Mouse (Mus musculus) lung, adult 2 months (tissue): ENCODE data around the gene Smarca2.

Experiments used
- CTCF ChIP-seq: fragments of 200-500 bp; IDR thresholded peaks from 2 replicates; pipeline ENCODE4 v1.5.1; 2011; ENCODE audit warnings: mild to moderate bottlenecking, low read length, control low read depth; ENCODE audit not compliant: insufficient read depth
- POLR2A ChIP-seq: fragments of 200-500 bp; IDR thresholded peaks from 2 replicates; pipeline ENCODE4 v1.6.1; 2011; ENCODE audit warnings: low read depth, mild to moderate bottlenecking, control low read depth, low read length, borderline replicate concordance; ENCODE audit errors: extremely low read depth

DNA sequence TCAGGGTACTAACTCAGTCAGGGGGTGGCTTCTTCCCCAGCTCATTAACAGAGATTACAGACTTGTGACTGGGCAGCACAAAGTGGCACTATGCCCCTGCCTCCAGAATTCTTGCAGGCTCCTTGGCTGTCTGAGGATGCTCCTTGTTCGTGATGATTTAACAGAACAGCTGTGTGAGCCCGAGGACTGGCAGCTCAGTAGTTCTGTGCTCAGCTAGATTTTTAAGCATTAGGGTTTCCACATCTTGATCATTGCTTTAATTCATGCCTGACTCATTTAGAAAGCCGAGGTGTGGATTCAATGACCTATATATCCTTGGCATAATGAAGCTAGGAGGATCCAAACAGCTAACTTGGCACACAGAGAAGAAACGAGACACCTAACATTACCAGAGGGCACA, 191.2 kb downstream of the Smarca2 start:
- TF ChIP-seq CTCF (no peak), POLR2A (no peak)
